Mouse (Mus musculus): ENCODE results near the gene Axl. TPM values are rescaled to one million over a fixed set of nuclear protein-coding genes. Genes with fewer than 3 reads are reported as not detected.
A peak's percentile ranks its signal among the peaks of the same experiment; 100 is the strongest.

The Axl gene
- polyA plus RNA-seq, 1 experiment from 2014 or later: 131 TPM

GRCm38 (mm10) chr7:25768229-25768628 lies 20.3 kb downstream of the Axl start:
- Histone ChIP-seq H3K4me1 (no peaks in the 10 kb centered on the region), H3K27ac (no peak overlapping the region), H3K9me3 (no peaks in the 10 kb centered on the region), H3K9ac (no peak overlapping the region), H3K4me2 (no peak overlapping the region), H3K27me3 (no peaks in the 10 kb centered on the region), H3K4me3 (no peak overlapping the region), H3K36me3 (peaks cover 97% of the 10 kb centered on the region)
- ATAC-seq (ENCODE audit: insufficient number of reproducible peaks, low FRiP score, low TSS enrichment, low read depth): no peak
- 88% methylated on average over 5 of the region's 5 CpGs for WGBS

GRCm38 (mm10) chr7:25766108-25766507 lies 22.4 kb downstream of the Axl start:
- no peaks in the 10 kb centered on the region for H3K27me3 ChIP-seq
- H3K27ac ChIP-seq: no peak overlapping the region
- H3K9me3 ChIP-seq: no peaks in the 10 kb centered on the region
- no peak for ATAC-seq (ENCODE audit: insufficient number of reproducible peaks, low FRiP score, low TSS enrichment, low read depth)
- no peaks in the 10 kb centered on the region for H3K4me1 ChIP-seq
- 85% methylated on average over 6 of the region's 6 CpGs for WGBS
- no peak overlapping the region for H3K9ac ChIP-seq
- H3K36me3 ChIP-seq: peaks cover 96% of the 10 kb centered on the region
- H3K4me2 ChIP-seq: no peak overlapping the region
- H3K4me3 ChIP-seq: no peak overlapping the region

GRCm38 (mm10) chr7:25764221-25764620 lies 24.3 kb downstream of the Axl start:
- Histone ChIP-seq H3K27ac (no peak overlapping the region), H3K27me3 (no peaks in the 10 kb centered on the region), H3K9ac (no peak overlapping the region), H3K9me3 (no peaks in the 10 kb centered on the region), H3K4me2 (no peak overlapping the region), H3K36me3 (peaks cover 97% of the 10 kb centered on the region), H3K4me3 (no peak overlapping the region), H3K4me1 (no peaks in the 10 kb centered on the region)
- ATAC-seq (ENCODE audit: insufficient number of reproducible peaks, low FRiP score, low TSS enrichment, low read depth): no peak
- WGBS: 57% methylated on average over 5 of the region's 5 CpGs

GRCm38 (mm10) chr7:25763678-25764077 lies 24.8 kb downstream of the Axl start:
- Histone ChIP-seq H3K27ac (no peak overlapping the region), H3K9ac (no peak overlapping the region), H3K27me3 (no peaks in the 10 kb centered on the region), H3K36me3 (peaks cover 97% of the 10 kb centered on the region), H3K4me2 (no peak overlapping the region), H3K4me1 (no peaks in the 10 kb centered on the region), H3K4me3 (no peak overlapping the region), H3K9me3 (no peaks in the 10 kb centered on the region)
- 60% methylated on average over 11 of the region's 11 CpGs for WGBS
- no peak for ATAC-seq (ENCODE audit: insufficient number of reproducible peaks, low FRiP score, low TSS enrichment, low read depth)

GRCm38 (mm10) chr7:25761354-25761753 lies 27.2 kb downstream of the Axl start:
- no peaks in the 10 kb centered on the region for H3K9me3 ChIP-seq
- H3K4me3 ChIP-seq: no peak overlapping the region
- no peak overlapping the region for H3K4me2 ChIP-seq
- ATAC-seq (ENCODE audit: insufficient number of reproducible peaks, low FRiP score, low TSS enrichment, low read depth): no peak
- no peaks in the 10 kb centered on the region for H3K4me1 ChIP-seq
- no peak overlapping the region for H3K9ac ChIP-seq
- no peak overlapping the region for H3K27ac ChIP-seq
- no peaks in the 10 kb centered on the region for H3K27me3 ChIP-seq
- H3K36me3 ChIP-seq: peaks cover 85% of the 10 kb centered on the region
- WGBS: 85% methylated on average over 10 of the region's 10 CpGs

- Histone ChIP-seq H3K36me3 (peaks cover 45% of the 10 kb centered on the region), H3K4me2 (peak overlapping the region; percentile 83), H3K4me1 (peaks cover 16% of the 10 kb centered on the region), H3K27me3 (no peaks in the 10 kb centered on the region), H3K9ac (peak overlapping the region; percentile 33), H3K4me3 (peak overlapping the region; percentile 91), H3K27ac (peak overlapping the region; percentile 99), H3K9me3 (no peaks in the 10 kb centered on the region)
- WGBS: under 1% methylated on average over 18 of the region's 18 CpGs
- ATAC-seq (ENCODE audit: insufficient number of reproducible peaks, low FRiP score, low TSS enrichment, low read depth): peak; percentile 31
These were observed 32.5 kb downstream of the Axl start for GRCm38 (mm10) chr7:25756011-25756410.

- H3K9ac ChIP-seq: peak overlapping the region; percentile 33
- H3K27me3 ChIP-seq: no peaks in the 10 kb centered on the region
- H3K36me3 ChIP-seq: peaks cover 45% of the 10 kb centered on the region
- peak overlapping the region; percentile 91 for H3K4me3 ChIP-seq
- H3K9me3 ChIP-seq: no peaks in the 10 kb centered on the region
- peak overlapping the region; percentile 99 for H3K27ac ChIP-seq
- H3K4me2 ChIP-seq: peak overlapping the region; percentile 83
- peaks cover 16% of the 10 kb centered on the region for H3K4me1 ChIP-seq
- peak; percentile 32; the same call in 1 of the 2 replicates for ATAC-seq (ENCODE audit: insufficient number of reproducible peaks, low FRiP score, low TSS enrichment, low read depth)
- under 1% methylated on average over 15 of the region's 15 CpGs for WGBS
These were observed 33.1 kb downstream of the Axl start for GRCm38 (mm10) chr7:25755468-25755833.

GRCm38 (mm10) chr7:25754738-25755467 lies 33.6 kb downstream of the Axl start, which contains the start of gene Hnrnpul1:
Gene Hnrnpul1 (minus strand): TSS chr7:25754757.
- H3K9me3 ChIP-seq: no peaks in the 10 kb centered on the region
- WGBS: under 1% methylated on average over 54 of the region's 55 CpGs

GRCm38 (mm10) chr7:25754439-25754737 lies 34.1 kb downstream of the Axl start:
- H3K9ac ChIP-seq: peak overlapping the region; percentile 98
- H3K4me3 ChIP-seq: peak overlapping the region; percentile 91
- peaks cover 16% of the 10 kb centered on the region for H3K4me1 ChIP-seq
- no peak for ATAC-seq (ENCODE audit: insufficient number of reproducible peaks, low FRiP score, low TSS enrichment, low read depth)
- no peaks in the 10 kb centered on the region for H3K27me3 ChIP-seq
- H3K9me3 ChIP-seq: no peaks in the 10 kb centered on the region
- peak overlapping the region; percentile 83 for H3K4me2 ChIP-seq
- peaks cover 44% of the 10 kb centered on the region for H3K36me3 ChIP-seq
- WGBS: 0% methylated on average over 30 of the region's 30 CpGs
- H3K27ac ChIP-seq: peak overlapping the region; percentile 99

More at GRCm38 (mm10) chr7:25754738-25755467, 33.6 kb downstream of the Axl start, which contains the start of gene Hnrnpul1:
- Histone ChIP-seq H3K9ac (peak within 1 kb of the TSS; percentile 98), H3K27me3 (no peaks in the 10 kb centered on the region), H3K4me3 (peak within 1 kb of the TSS; percentile 91), H3K36me3 (peaks cover 44% of the 10 kb centered on the region), H3K4me1 (peaks cover 16% of the 10 kb centered on the region), H3K27ac (peak within 1 kb of the TSS; percentile 99), H3K4me2 (peak within 1 kb of the TSS; percentile 83)
- ATAC-seq (ENCODE audit: insufficient number of reproducible peaks, low FRiP score, low TSS enrichment, low read depth): peak; percentile 94

GRCm38 (mm10) chr7:25753643-25754438 lies 34.7 kb downstream of the Axl start:
- H3K27ac ChIP-seq: peak overlapping the region; percentile 99
- peak overlapping the region; percentile 98 for H3K9ac ChIP-seq
- peak overlapping the region; percentile 83 for H3K4me2 ChIP-seq
- H3K27me3 ChIP-seq: no peaks in the 10 kb centered on the region
- H3K9me3 ChIP-seq: no peaks in the 10 kb centered on the region
- peak overlapping the region; percentile 91 for H3K4me3 ChIP-seq
- H3K4me1 ChIP-seq: peaks cover 16% of the 10 kb centered on the region
- WGBS: under 1% methylated on average over 45 of the region's 46 CpGs
- ATAC-seq (ENCODE audit: insufficient number of reproducible peaks, low FRiP score, low TSS enrichment, low read depth): no peak
- H3K36me3 ChIP-seq: peaks cover 44% of the 10 kb centered on the region

- no peak for ATAC-seq (ENCODE audit: insufficient number of reproducible peaks, low FRiP score, low TSS enrichment, low read depth)
These were observed 35.4 kb downstream of the Axl start for GRCm38 (mm10) chr7:25753076-25753475.

GRCm38 (mm10) chr7:25746844-25747243 lies 41.7 kb downstream of the Axl start:
- no peak for ATAC-seq (ENCODE audit: insufficient number of reproducible peaks, low FRiP score, low TSS enrichment, low read depth)
- Histone ChIP-seq H3K4me3 (no peak overlapping the region), H3K27ac (no peak overlapping the region), H3K4me2 (no peak overlapping the region), H3K4me1 (peaks cover 1% of the 10 kb centered on the region), H3K9ac (no peak overlapping the region), H3K27me3 (no peaks in the 10 kb centered on the region), H3K9me3 (no peaks in the 10 kb centered on the region), H3K36me3 (peaks cover 98% of the 10 kb centered on the region)
- 84% methylated on average over 3 of the region's 3 CpGs for WGBS

More at GRCm38 (mm10) chr7:25753076-25753475, 35.4 kb downstream of the Axl start:
- Histone ChIP-seq H3K4me2 (peak overlapping the region; percentile 83), H3K36me3 (peaks cover 44% of the 10 kb centered on the region), H3K27me3 (no peaks in the 10 kb centered on the region), H3K9ac (peak overlapping the region; percentile 98; the same call in 1 of the 2 replicates), H3K27ac (no peak overlapping the region), H3K4me1 (peaks cover 16% of the 10 kb centered on the region), H3K9me3 (no peaks in the 10 kb centered on the region), H3K4me3 (peak overlapping the region; percentile 91)

Data from limb, embryonic 15.5 days (tissue).